ENCODE assay signal across 8 mouse cellular contexts in the genomic region with DNA sequence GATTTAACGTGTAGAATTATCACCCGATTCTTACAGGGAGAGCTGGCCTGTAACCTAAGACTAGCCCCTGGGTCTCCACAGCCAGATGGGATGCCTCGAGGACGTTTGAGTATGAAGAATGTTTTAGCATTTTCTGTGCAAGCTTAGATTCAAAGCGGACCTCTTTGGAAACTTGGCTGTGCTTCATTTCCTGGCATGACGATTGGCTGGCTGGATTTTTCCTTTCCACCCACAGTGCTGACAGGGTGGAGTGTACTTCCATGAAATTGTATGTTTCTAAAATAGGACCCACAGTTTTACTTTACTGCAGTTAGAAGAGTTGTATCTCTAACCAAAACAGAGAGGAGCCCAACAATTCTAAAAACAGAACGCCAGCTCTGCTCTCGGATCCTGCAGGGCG.
DNase-seq lines count a peak whose midpoint lies in the region; ATAC-seq and TF ChIP-seq lines count a peak whose summit lies in the region.

No protein-coding gene starts in this region.

- WGBS in embryonic facial prominence, embryonic 12.5 days = 59% methylated on average over 9 of the region's 9 CpGs
- 77% methylated on average over 9 of the region's 9 CpGs for WGBS in embryonic facial prominence, embryonic 10.5 days
- WGBS in heart, embryonic 12.5 days = 56% methylated on average over 9 of the region's 9 CpGs

- H3K4me2 ChIP-seq in embryonic facial prominence, embryonic 12.5 days (replicated peaks) = no peak overlapping the region
- H3K4me2 ChIP-seq in heart, embryonic 12.5 days = no peak overlapping the region

- no peaks in the 10 kb centered on the region for H3K27me3 ChIP-seq in embryonic facial prominence, embryonic 12.5 days
- no peaks in the 10 kb centered on the region for H3K27me3 ChIP-seq in embryonic facial prominence, embryonic 10.5 days (replicated peaks; ENCODE audit: low read depth, poor library complexity, severe bottlenecking)
- no peaks in the 10 kb centered on the region for H3K27me3 ChIP-seq in heart, embryonic 12.5 days (replicated peaks)

- H3K36me3 ChIP-seq in embryonic facial prominence, embryonic 12.5 days = no peaks in the 10 kb centered on the region
- H3K36me3 ChIP-seq in embryonic facial prominence, embryonic 10.5 days (replicated peaks) = no peaks in the 10 kb centered on the region
- peaks cover 4% of the 10 kb centered on the region for H3K36me3 ChIP-seq in heart, embryonic 12.5 days

- no peak for ATAC-seq in embryonic facial prominence, embryonic 12.5 days (ENCODE audit: insufficient number of reproducible peaks, insufficient read depth, low FRiP score, low TSS enrichment)
- ATAC-seq in heart, embryonic 12.5 days (ENCODE audit: insufficient number of reproducible peaks, low FRiP score) = 0 out of 2 replicates have a peak, but pooled peaks have one; percentile 27
- ATAC-seq in megakaryocyte-erythroid progenitor cell, adult 5-6 weeks (replicated peaks; ENCODE audit: low FRiP score, low TSS enrichment, poor library complexity, severe bottlenecking) = no peak

- H3K4me1 ChIP-seq in embryonic facial prominence, embryonic 12.5 days = peaks cover 4% of the 10 kb centered on the region; the same call in 1 of the 2 replicates
- peaks cover 35% of the 10 kb centered on the region for H3K4me1 ChIP-seq in embryonic facial prominence, embryonic 10.5 days
- H3K4me1 ChIP-seq in heart, embryonic 12.5 days (replicated peaks) = peaks cover 53% of the 10 kb centered on the region

- H3K27ac ChIP-seq in embryonic facial prominence, embryonic 12.5 days = 0 out of 2 replicates have a peak overlapping the region, but pooled peaks have one; percentile 13
- no peak overlapping the region for H3K27ac ChIP-seq in embryonic facial prominence, embryonic 10.5 days (replicated peaks)
- H3K27ac ChIP-seq in heart, embryonic 12.5 days (ENCODE audit: poor library complexity, severe bottlenecking) = peak overlapping the region; percentile 83
- H3K27ac ChIP-seq in layer of hippocampus, adult 2 months = peak overlapping the region; percentile 83

- H3K9me3 ChIP-seq in embryonic facial prominence, embryonic 12.5 days = no peaks in the 10 kb centered on the region
- H3K9me3 ChIP-seq in embryonic facial prominence, embryonic 10.5 days = no peaks in the 10 kb centered on the region
- H3K9me3 ChIP-seq in heart, embryonic 12.5 days (replicated peaks) = no peaks in the 10 kb centered on the region

- no peak overlapping the region for H3K4me3 ChIP-seq in embryonic facial prominence, embryonic 12.5 days
- H3K4me3 ChIP-seq in embryonic facial prominence, embryonic 10.5 days = no peak overlapping the region
- no peak overlapping the region for H3K4me3 ChIP-seq in heart, embryonic 12.5 days
- no peak overlapping the region; the same call in 1 of the 2 replicates for H3K4me3 ChIP-seq in layer of hippocampus, adult 2 months

- no peak overlapping the region for H3K9ac ChIP-seq in embryonic facial prominence, embryonic 12.5 days
- no peak overlapping the region for H3K9ac ChIP-seq in heart, embryonic 12.5 days

- DNase-seq in embryonic facial prominence, embryonic 10.5 days (ENCODE audit: low spot score) = no peak
- DNase-seq in layer of hippocampus, adult 2 months (ENCODE audit: low spot score in 2 of 2) = peak; percentile 42 to 66
- DNase-seq in right cerebral cortex, postnatal 10 days (ENCODE audit: low spot score in 2 of 2) = peak; percentile 74 to 85
- DNase-seq in cerebellum, adult 9-11 months = no peak
- DNase-seq in thymus, postnatal 25 days = no peak

- no peak for TF ChIP-seq CTCF in layer of hippocampus, adult 2 months (conservative IDR thresholded peaks at IDR 0.05)

Comparison
In these comparisons a context has a peak if more than half of its experiments do, and no peak if none do; other contexts are left out.
1. DNase-seq: peak in layer of hippocampus, adult 2 months (2 of 2) and right cerebral cortex, postnatal 10 days (2 of 2); none in embryonic facial prominence, embryonic 10.5 days (single experiment), cerebellum, adult 9-11 months (single experiment) and thymus, postnatal 25 days (single experiment).